Mouse (Mus musculus) CH12.LX (cell line): ENCODE measurements around the gene Frmd4a. TPM values are rescaled to one million over a fixed set of nuclear protein-coding genes. Genes with fewer than 3 reads are reported as not detected.

Experiments
- DNase-seq: peaks from one replicate; pipeline ENCODE4 v3.0.0-alpha.2; 2013; ENCODE audit errors: extremely low read depth
- H3K27ac ChIP-seq: 2 replicates; pipeline ENCODE4 v1.5.1; 2012; ENCODE audit warnings: low read depth, mild to moderate bottlenecking, control low read depth, moderate library complexity; ENCODE audit not compliant: insufficient read depth
- H3K27me3 ChIP-seq: replicated peaks from 2 replicates; pipeline ENCODE3; 2012; ENCODE audit warnings: inconsistent platforms
- H3K36me3 ChIP-seq, 2 experiments: replicated peaks in 1 of 2; 2 replicates each; pipeline versions ENCODE3 to v1.6.1; 2012; ENCODE audit warnings: inconsistent platforms in 1 of 2, low read length in 1 of 2, mild to moderate bottlenecking in 1 of 2, mixed read lengths in 1 of 2, moderate library complexity in 1 of 2; ENCODE audit not compliant: control insufficient read depth in 1 of 2, insufficient read depth in 1 of 2
- H3K4me1 ChIP-seq, 2 experiments: 2 replicates each; pipeline ENCODE4 v1.6.1; 2012; ENCODE audit warnings: inconsistent platforms in 1 of 2, moderate library complexity in 1 of 2; ENCODE audit not compliant: insufficient read depth in 2 of 2, control insufficient read depth in 1 of 2
- H3K4me2 ChIP-seq: 2 replicates; pipeline ENCODE4 v1.6.1; 2012; ENCODE audit warnings: low read depth, mild to moderate bottlenecking, control low read depth; ENCODE audit not compliant: poor library complexity, insufficient read depth, severe bottlenecking
- H3K4me3 ChIP-seq, 3 experiments: fragments of 150-350 bp in 1 of 3; sonication (generic) in 1 of 3; replicated peaks in 1 of 3; 2 replicates each; pipeline versions ENCODE3 to v1.5.1; 2011 to 2012; ENCODE audit warnings: low read depth in 2 of 3, low read length in 2 of 3, mild to moderate bottlenecking in 2 of 3, moderate library complexity in 2 of 3, control low read depth in 1 of 3, improper control_type of control experiment in 1 of 3, inconsistent platforms in 1 of 3, mixed read lengths in 1 of 3; ENCODE audit not compliant: poor library complexity in 1 of 3
- H3K79me2 ChIP-seq: replicated peaks from 2 replicates; pipeline ENCODE4 v1.6.1; 2012; ENCODE audit warnings: mild to moderate bottlenecking, moderate library complexity; ENCODE audit not compliant: control insufficient read depth, poor library complexity, insufficient read depth, severe bottlenecking; ENCODE audit errors: extremely low read depth
- H3K9ac ChIP-seq: 2 replicates; pipeline ENCODE4 v1.6.1; 2012; ENCODE audit warnings: low read depth, mild to moderate bottlenecking, control low read depth, moderate library complexity; ENCODE audit not compliant: insufficient read depth
- H3K9me3 ChIP-seq: replicated peaks from 2 replicates; pipeline ENCODE3; 2012; ENCODE audit warnings: low read length, inconsistent platforms, mixed read lengths
- BHLHE40 ChIP-seq: IDR thresholded peaks from 2 replicates; pipeline ENCODE4 v1.6.1; 2011; ENCODE audit warnings: mild to moderate bottlenecking, low read depth, low read length, improper control_type of control experiment
- CHD1 ChIP-seq: IDR thresholded peaks from 2 replicates; pipeline ENCODE4 v1.6.1; 2012; ENCODE audit warnings: low read depth, low read length, improper control_type of control experiment, inconsistent platforms
- CHD2 ChIP-seq: IDR thresholded peaks from 2 replicates; pipeline ENCODE4 v1.6.1; 2011; ENCODE audit warnings: low read length, improper control_type of control experiment
- ELF1 ChIP-seq: IDR thresholded peaks from 2 replicates; pipeline ENCODE4 v1.6.1; 2014; ENCODE audit warnings: low read depth, mild to moderate bottlenecking, inconsistent platforms, low read length, improper control_type of control experiment
- EP300 ChIP-seq: IDR thresholded peaks from 2 replicates; pipeline ENCODE4 v1.6.1; 2011; ENCODE audit warnings: low read length, improper control_type of control experiment
- GABPA ChIP-seq: IDR thresholded peaks from 2 replicates; pipeline ENCODE4 v1.6.1; 2012; ENCODE audit warnings: low read depth, low read length, improper control_type of control experiment, inconsistent platforms; ENCODE audit not compliant: insufficient replicate concordance
- HCFC1 ChIP-seq: IDR thresholded peaks from 2 replicates; pipeline ENCODE4 v1.6.1; 2012; ENCODE audit warnings: low read depth, mild to moderate bottlenecking, inconsistent platforms, low read length, improper control_type of control experiment
- JUN ChIP-seq: IDR thresholded peaks from 2 replicates; pipeline ENCODE4 v1.6.1; 2011; ENCODE audit warnings: low read depth, mild to moderate bottlenecking, low read length, improper control_type of control experiment, moderate library complexity; ENCODE audit not compliant: insufficient read depth
- KAT2A ChIP-seq: IDR thresholded peaks from 2 replicates; pipeline ENCODE4 v1.6.1; 2012; ENCODE audit warnings: low read length, improper control_type of control experiment, inconsistent platforms; ENCODE audit not compliant: insufficient replicate concordance
- MAFK ChIP-seq: IDR thresholded peaks from 2 replicates; pipeline ENCODE4 v1.6.1; 2011; ENCODE audit warnings: low read length, improper control_type of control experiment; ENCODE audit not compliant: insufficient replicate concordance
- MAX ChIP-seq: IDR thresholded peaks from 2 replicates; pipeline ENCODE4 v1.6.1; 2011; ENCODE audit warnings: low read length, improper control_type of control experiment
- MAZ ChIP-seq: IDR thresholded peaks from 2 replicates; pipeline ENCODE4 v1.6.1; 2012; ENCODE audit warnings: low read depth, mild to moderate bottlenecking, inconsistent platforms, low read length, improper control_type of control experiment, moderate library complexity
- MYC ChIP-seq: IDR thresholded peaks from 2 replicates; pipeline ENCODE4 v1.6.1; 2011; ENCODE audit warnings: low read depth, mild to moderate bottlenecking, improper control_type of control experiment, low read length
- NELFE ChIP-seq: IDR thresholded peaks from 2 replicates; pipeline ENCODE4 v1.6.1; 2011; ENCODE audit warnings: low read depth, low read length, improper control_type of control experiment
- NRF1 ChIP-seq: IDR thresholded peaks from 2 replicates; pipeline ENCODE4 v1.6.1; 2014; ENCODE audit warnings: low read depth, mild to moderate bottlenecking, inconsistent platforms, low read length, improper control_type of control experiment, moderate library complexity
- PAX5 ChIP-seq: IDR thresholded peaks from 2 replicates; pipeline ENCODE4 v1.6.1; 2012; ENCODE audit warnings: low read length, inconsistent platforms, mixed read lengths
- POLR2A ChIP-seq: IDR thresholded peaks from 2 replicates; pipeline ENCODE4 v1.6.1; 2011; ENCODE audit warnings: low read depth, mild to moderate bottlenecking, improper control_type of control experiment, low read length
- POLR2AphosphoS2 ChIP-seq: IDR thresholded peaks from 2 replicates; pipeline ENCODE4 v1.6.1; 2011; ENCODE audit warnings: low read depth, low read length, improper control_type of control experiment
- RCOR1 ChIP-seq: conservative IDR thresholded peaks from 2 replicates; pipeline ENCODE4 v1.6.1; 2012; ENCODE audit warnings: low read depth, mild to moderate bottlenecking, inconsistent platforms, low read length, improper control_type of control experiment
- SMC3 ChIP-seq: IDR thresholded peaks from 2 replicates; pipeline ENCODE4 v1.6.1; 2011; ENCODE audit warnings: low read depth, low read length, improper control_type of control experiment
- TBP ChIP-seq: conservative IDR thresholded peaks from 2 replicates; pipeline ENCODE4 v1.6.1; 2011; ENCODE audit warnings: low read depth, low read length, improper control_type of control experiment
- UBTF ChIP-seq: IDR thresholded peaks from 2 replicates; pipeline ENCODE4 v1.6.1; 2012; ENCODE audit warnings: low read depth, mild to moderate bottlenecking, inconsistent platforms, low read length, improper control_type of control experiment, moderate library complexity
- USF2 ChIP-seq: conservative IDR thresholded peaks from 2 replicates; pipeline ENCODE4 v1.6.1; 2011; ENCODE audit warnings: low read depth, low read length, improper control_type of control experiment
- ZC3H11A ChIP-seq: IDR thresholded peaks from 2 replicates; pipeline ENCODE4 v1.6.1; 2012; ENCODE audit warnings: low read depth, mild to moderate bottlenecking, inconsistent platforms, low read length, improper control_type of control experiment
- ZKSCAN1 ChIP-seq: IDR thresholded peaks from 2 replicates; pipeline ENCODE4 v1.6.1; 2012; ENCODE audit warnings: low read depth, inconsistent platforms, low read length, improper control_type of control experiment, borderline replicate concordance
- ZMIZ1 ChIP-seq: IDR thresholded peaks from 2 replicates; pipeline ENCODE4 v1.6.1; 2012; ENCODE audit warnings: low read depth, mild to moderate bottlenecking, inconsistent platforms, low read length, improper control_type of control experiment
- dilution Hi-C: fragments of 300-500 bp; cut with MboI; formaldehyde crosslinking; loops from 2 replicates; pipeline ENCODE4 v1.14.3; 2020; ENCODE audit warnings: low sequenced_read_pairs; ENCODE audit not compliant: extremely low pct_unique_long_range_greater_than_20kb, extremely low pct_ligation_motif_present
- in situ Hi-C: fragments of 300-500 bp; cut with MboI; formaldehyde crosslinking; loops from 3 replicates; pipeline ENCODE4 v1.14.3; 2019; ENCODE audit warnings: low sequenced_read_pairs, low pct_ligation_motif_present, low pct_unique_long_range_greater_than_20kb, mixed read lengths
- polyA plus RNA-seq: library from polyadenylated mRNA; unstranded; fragments of >175 nt; gene quantifications from 2 replicates; pipeline ENCODE4 v1.2.1, GENCODE M21; 2012; ENCODE audit warnings: low read depth; ENCODE audit not compliant: insufficient read length
- total RNA-seq, 2 experiments: library from RNA; depleted of rRNA; stranded (reverse); fragments of 300-350 nt in 1 of 2; fragments of >200 nt in 1 of 2; gene quantifications; 2 replicates each; pipeline ENCODE4 v1.2.3; 2012 to 2014

Gene Frmd4a
- total and polyA plus RNA-seq, 3 experiments, result 0.13 to 2.0 (median 0.32) TPM

DNA sequence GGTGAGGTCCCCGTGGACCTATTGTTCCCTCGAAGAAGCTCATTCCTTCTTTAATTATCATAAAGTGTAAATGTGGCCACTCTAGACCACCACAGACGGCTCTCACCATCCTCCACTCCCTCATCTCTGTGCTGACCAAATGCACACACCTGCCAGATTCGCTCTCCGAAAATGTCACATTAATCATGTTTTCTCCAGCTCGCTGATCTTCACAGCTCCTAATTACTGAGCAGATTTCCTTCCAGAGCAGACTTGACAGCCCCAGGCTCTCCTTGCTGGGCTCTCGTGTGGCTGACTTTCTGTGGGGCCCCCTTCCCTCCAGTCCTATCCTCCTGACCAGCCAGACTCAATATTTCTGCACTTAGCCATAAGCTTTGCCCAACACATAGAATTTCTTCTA is 191.7 kb downstream of the Frmd4a start:
- Histone ChIP-seq H3K27ac (no peak overlapping the region), H3K4me2 (no peak overlapping the region), H3K9ac (no peak overlapping the region), H3K9me3 (no peaks in the 10 kb centered on the region), H3K4me3 (no peak overlapping the region), H3K4me1 (no peaks in the 10 kb centered on the region), H3K27me3 (no peaks in the 10 kb centered on the region), H3K36me3 (no peaks in the 10 kb centered on the region), H3K79me2 (no peaks in the 10 kb centered on the region)
- in situ Hi-C loops, result no loop called here
- no peak for TF ChIP-seq POLR2A
- no peak for TF ChIP-seq EP300
- dilution Hi-C loops, result no loop called here
- no peak for DNase-seq

DNA sequence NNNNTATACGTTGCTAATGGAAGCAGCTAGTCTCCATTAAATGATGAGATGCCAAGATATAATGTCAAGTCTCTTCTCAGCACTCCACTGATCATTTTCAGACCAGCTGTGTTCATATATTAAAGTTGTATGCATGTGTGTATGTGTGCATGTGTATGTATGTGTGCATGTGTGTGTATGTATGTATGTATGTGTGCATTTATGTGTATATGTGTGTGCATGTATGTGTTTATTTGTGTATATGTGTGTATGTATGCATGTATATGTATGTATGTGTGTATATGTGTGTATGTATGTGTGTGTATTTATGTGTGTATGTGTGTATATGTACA is 204.9 kb downstream of the Frmd4a start:
- Histone ChIP-seq H3K9ac (no peak overlapping the region), H3K27ac (no peak overlapping the region), H3K4me1 (no peaks in the 10 kb centered on the region), H3K4me3 (no peak overlapping the region), H3K79me2 (no peaks in the 10 kb centered on the region), H3K36me3 (no peaks in the 10 kb centered on the region), H3K4me2 (no peak overlapping the region), H3K9me3 (no peaks in the 10 kb centered on the region), H3K27me3 (no peaks in the 10 kb centered on the region)
- no peak for DNase-seq
- in situ Hi-C loops (no loop called here), dilution Hi-C loops (no loop called here)
- TF ChIP-seq ZC3H11A (no peak), ZKSCAN1 (no peak), CHD2 (no peak), POLR2AphosphoS2 (no peak), ELF1 (no peak), RCOR1 (no peak), HCFC1 (no peak), GABPA (no peak), ZMIZ1 (no peak), MAX (no peak), PAX5 (no peak), MAZ (no peak), MAFK (no peak), NRF1 (no peak), JUN (no peak), USF2 (no peak)

DNA sequence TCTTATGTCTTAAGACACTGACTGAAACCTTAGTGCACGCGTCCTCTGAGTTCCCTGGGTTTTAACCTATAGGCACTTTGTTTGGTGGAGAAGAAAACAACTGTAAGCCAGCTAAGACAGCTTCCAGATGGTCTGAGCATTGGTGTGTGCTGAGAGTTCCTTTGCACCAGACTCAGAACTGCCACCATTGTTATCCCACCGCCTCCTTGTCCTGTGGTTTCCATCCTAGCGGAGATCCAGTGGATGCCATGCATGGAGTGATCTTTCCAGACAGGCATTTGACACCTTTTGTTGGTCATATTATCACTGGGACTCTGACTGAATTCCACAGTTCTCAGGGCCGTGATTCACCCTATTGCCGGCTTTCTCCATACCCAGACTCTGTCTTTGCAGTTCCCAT is 205.8 kb downstream of the Frmd4a start:
- Histone ChIP-seq H3K4me1 (no peaks in the 10 kb centered on the region), H3K36me3 (no peaks in the 10 kb centered on the region), H3K27ac (no peak overlapping the region), H3K9me3 (no peaks in the 10 kb centered on the region), H3K79me2 (no peaks in the 10 kb centered on the region), H3K27me3 (no peaks in the 10 kb centered on the region), H3K4me3 (no peak overlapping the region), H3K9ac (no peak overlapping the region), H3K4me2 (no peak overlapping the region)
- no peak for DNase-seq
- dilution Hi-C loops, result no loop called here
- no peak for TF ChIP-seq MYC
- no peak for TF ChIP-seq SMC3
- TF ChIP-seq ELF1, result no peak
- TF ChIP-seq CHD1, result no peak
- TF ChIP-seq NELFE, result no peak
- TF ChIP-seq TBP, result no peak
- no peak for TF ChIP-seq MAFK
- TF ChIP-seq HCFC1, result no peak
- TF ChIP-seq BHLHE40, result no peak
- no peak for TF ChIP-seq KAT2A
- TF ChIP-seq PAX5, result no peak
- no peak for TF ChIP-seq UBTF
- TF ChIP-seq GABPA, result no peak
- in situ Hi-C loops, result no loop called here
